Mouse (Mus musculus): ENCODE data around the gene Sox6.
"Not testable (repeated sequence)": the region's sequence is repeated elsewhere in the genome, so short reads cannot be mapped to it uniquely, and the experiment has no call there.

Gene Sox6

GRCm38 (mm10) chr7:116038511-116038910 lies at the start of gene Sox6:
Gene Sox6 (minus strand): TSS chr7:116038796.
- no peak for DNase-seq (ENCODE audit: low read depth in 1 of 2, low spot score in 2 of 2)

- DNase-seq (ENCODE audit: low read depth in 1 of 2, low spot score in 2 of 2), result not testable (repeated sequence)
Observed at GRCm38 (mm10) chr7:116084366-116084765, 45.8 kb upstream of the Sox6 start, which contains the start of gene Gm4353. Gene Gm4353 (minus strand): TSS chr7:116084635.

- DNase-seq (ENCODE audit: low read depth in 1 of 2, low spot score in 2 of 2), result no peak
Observed at GRCm38 (mm10) chr7:116060739-116061138, 22.1 kb upstream of the Sox6 start.

GRCm38 (mm10) chr7:116040470-116041019 lies 1.9 kb upstream of the Sox6 start:
- DNase-seq (ENCODE audit: low read depth in 1 of 2, low spot score in 2 of 2), result no peak

- DNase-seq (ENCODE audit: low read depth in 1 of 2, low spot score in 2 of 2), result no peak
Observed at GRCm38 (mm10) chr7:116039538-116040466, 1.2 kb upstream of the Sox6 start.

GRCm38 (mm10) chr7:116039196-116039537 lies 571 bp upstream of the Sox6 start, which contains the start of gene 1110004F10Rik:
Gene 1110004F10Rik (plus strand): TSS chr7:116039397.
- DNase-seq (ENCODE audit: low read depth in 1 of 2, low spot score in 2 of 2), result no peak

GRCm38 (mm10) chr7:116038024-116038423 lies 572 bp downstream of the Sox6 start:
- no peak for DNase-seq (ENCODE audit: low read depth in 1 of 2, low spot score in 2 of 2)

GRCm38 (mm10) chr7:116036591-116037555 lies 1.7 kb downstream of the Sox6 start:
- DNase-seq (ENCODE audit: low read depth in 1 of 2, low spot score in 2 of 2), result no peak

GRCm38 (mm10) chr7:116035504-116035903 lies 3.1 kb downstream of the Sox6 start:
- DNase-seq (ENCODE audit: low read depth in 1 of 2, low spot score in 2 of 2), result no peak

GRCm38 (mm10) chr7:116034282-116034758 lies 4.3 kb downstream of the Sox6 start:
- DNase-seq (ENCODE audit: low read depth in 1 of 2, low spot score in 2 of 2), result no peak

GRCm38 (mm10) chr7:116033371-116034241 lies 5.0 kb downstream of the Sox6 start:
- no peak for DNase-seq (ENCODE audit: low read depth in 1 of 2, low spot score in 2 of 2)

GRCm38 (mm10) chr7:116032596-116033307 lies 5.8 kb downstream of the Sox6 start:
- DNase-seq (ENCODE audit: low read depth in 1 of 2, low spot score in 2 of 2), result no peak

GRCm38 (mm10) chr7:116031718-116032595 lies 6.6 kb downstream of the Sox6 start:
- DNase-seq (ENCODE audit: low read depth in 1 of 2, low spot score in 2 of 2), result no peak

- DNase-seq (ENCODE audit: low read depth in 1 of 2, low spot score in 2 of 2), result no peak
Observed at GRCm38 (mm10) chr7:116031388-116031717, 7.2 kb downstream of the Sox6 start.

GRCm38 (mm10) chr7:116030597-116031387 lies 7.8 kb downstream of the Sox6 start:
- no peak for DNase-seq (ENCODE audit: low read depth in 1 of 2, low spot score in 2 of 2)

GRCm38 (mm10) chr7:116029991-116030390 lies 8.6 kb downstream of the Sox6 start:
- no peak for DNase-seq (ENCODE audit: low read depth in 1 of 2, low spot score in 2 of 2)

- DNase-seq (ENCODE audit: low read depth in 1 of 2, low spot score in 2 of 2), result no peak
Observed at GRCm38 (mm10) chr7:116002726-116003125, 35.9 kb downstream of the Sox6 start.
